Mouse (Mus musculus) lung, postnatal 0 days (tissue): ENCODE measurements around the gene Rab3c. TPM values are rescaled to one million over a fixed set of nuclear protein-coding genes. Genes with fewer than 3 reads are reported as not detected.

Experiments
- ATAC-seq: fragments of 200-750 bp; cut with Nextera tagmentation; 2 replicates; pipeline ENCODE4 v1.8.0; 2017; ENCODE audit warnings: moderate library complexity
- DNase-seq: peaks from one replicate; pipeline ENCODE4 v3.0.0-alpha.2; 2016; ENCODE audit warnings: low spot score
- H3K27ac ChIP-seq: fragments of 300-500 bp; sonication (generic); 2 replicates; pipeline ENCODE4 v1.5.1; 2014; ENCODE audit warnings: antibody characterized with exemption, mild to moderate bottlenecking, low read length, mixed read lengths
- H3K27me3 ChIP-seq: fragments of 300-500 bp; sonication (generic); replicated peaks from 2 replicates; pipeline ENCODE4 v1.6.1; 2014; ENCODE audit warnings: low read length, mixed read lengths; ENCODE audit not compliant: insufficient read depth
- H3K36me3 ChIP-seq: fragments of 300-500 bp; sonication (generic); 2 replicates; pipeline ENCODE4 v1.6.1; 2014; ENCODE audit warnings: low read length, mixed read lengths; ENCODE audit not compliant: insufficient read depth
- H3K4me1 ChIP-seq: fragments of 300-500 bp; sonication (generic); 2 replicates; pipeline ENCODE4 v1.6.1; 2014; ENCODE audit warnings: antibody characterized with exemption, low read depth, low read length, mixed read lengths; ENCODE audit not compliant: insufficient read depth
- H3K4me2 ChIP-seq: fragments of 300-500 bp; sonication (generic); replicated peaks from 2 replicates; pipeline ENCODE4 v1.6.1; 2014; ENCODE audit warnings: low read depth, mild to moderate bottlenecking, low read length, moderate library complexity, mixed read lengths
- H3K4me3 ChIP-seq: fragments of 300-500 bp; sonication (generic); 2 replicates; pipeline ENCODE4 v1.5.1; 2014; ENCODE audit warnings: low read depth, low read length
- H3K9ac ChIP-seq: fragments of 300-500 bp; sonication (generic); replicated peaks from 2 replicates; pipeline ENCODE4 v1.6.1; 2014; ENCODE audit warnings: low read depth, mild to moderate bottlenecking
- H3K9me3 ChIP-seq: fragments of 300-500 bp; sonication (generic); 2 replicates; pipeline ENCODE4 v1.6.1; 2016; ENCODE audit warnings: low read length, mixed read lengths
- CTCF ChIP-seq: IDR thresholded peaks from 2 replicates; pipeline ENCODE4 v1.5.1; 2016; ENCODE audit warnings: antibody characterized with exemption, mild to moderate bottlenecking
- EP300 ChIP-seq: IDR thresholded peaks from 2 replicates; pipeline ENCODE4 v1.6.1; 2016; ENCODE audit warnings: antibody characterized with exemption, mild to moderate bottlenecking, control low read depth
- WGBS: fragments of 180-500 bp; shearing (Covaris S2); extraction: QIAGEN DNeasy Blood & Tissue Kit; methylation state at CpG from one replicate; pipeline ENCODE4 v1.1.7; 2014; 5-methylcytosine and 5-hydroxymethylcytosine counted together
- polyA plus RNA-seq: library from polyadenylated mRNA; unstranded; fragments of >200 nt; fragmentation: Nextera tagmentation; extraction: Ambion mirVana; gene quantifications from 2 replicates; pipeline ENCODE4 v1.2.1, GENCODE M21; 2015

Gene Rab3c
- polyA plus RNA-seq, 1 experiment from 2014 or later: 2.8 TPM

DNA sequence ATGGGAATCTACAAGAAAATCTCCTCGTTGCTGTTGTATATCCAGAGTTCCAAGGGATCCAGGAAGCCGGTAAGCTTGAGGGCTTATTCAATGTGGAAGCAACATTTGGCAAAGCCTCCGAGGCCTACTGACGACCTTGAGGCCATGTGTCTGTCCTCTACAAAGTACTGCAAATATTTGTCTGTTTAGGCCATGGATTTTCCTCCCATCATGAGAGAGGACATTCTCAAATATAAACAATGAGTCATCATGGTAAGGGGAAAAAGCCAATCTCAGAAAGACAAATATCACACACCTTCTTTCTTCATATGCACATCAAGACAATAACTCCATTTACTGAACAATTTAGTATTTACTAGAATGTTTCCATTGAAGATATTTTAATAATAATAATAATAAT is 158.0 kb downstream of the Rab3c start:
- no peaks in the 10 kb centered on the region for H3K27me3 ChIP-seq
- DNase-seq (no peak), ATAC-seq (no peak)
- H3K4me1 ChIP-seq: no peaks in the 10 kb centered on the region
- H3K9me3 ChIP-seq: no peaks in the 10 kb centered on the region
- no peak overlapping the region for H3K4me3 ChIP-seq
- H3K27ac ChIP-seq: no peak overlapping the region
- no peak overlapping the region for H3K4me2 ChIP-seq
- no peak overlapping the region for H3K9ac ChIP-seq
- 62% methylated on average over 4 of the region's 4 CpGs for WGBS
- no peak for TF ChIP-seq CTCF
- TF ChIP-seq EP300: no peak
- no peaks in the 10 kb centered on the region for H3K36me3 ChIP-seq

DNA sequence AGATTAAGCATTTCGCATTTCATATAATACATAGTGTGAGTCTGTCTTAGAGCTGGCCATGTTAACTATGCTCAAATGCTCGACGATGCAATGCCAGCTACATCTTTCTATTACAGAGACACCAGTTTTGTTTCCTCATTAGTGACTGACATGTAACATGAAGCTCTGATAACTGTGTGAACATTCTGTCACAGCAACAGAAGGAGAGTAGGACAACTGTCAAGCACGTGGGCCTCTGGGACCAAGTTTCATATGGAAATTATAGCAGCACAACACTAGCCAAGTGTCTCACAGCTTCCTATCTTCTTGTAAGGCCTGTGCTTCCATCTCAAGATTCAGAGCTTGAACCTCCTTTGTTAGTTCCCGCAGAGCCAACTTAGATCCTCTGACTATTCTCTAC is 163.9 kb downstream of the Rab3c start:
- Histone ChIP-seq H3K27ac (no peak overlapping the region), H3K4me2 (no peak overlapping the region), H3K36me3 (no peaks in the 10 kb centered on the region), H3K27me3 (no peaks in the 10 kb centered on the region), H3K9ac (no peak overlapping the region), H3K4me1 (no peaks in the 10 kb centered on the region), H3K4me3 (no peak overlapping the region), H3K9me3 (no peaks in the 10 kb centered on the region)
- TF ChIP-seq CTCF (no peak), EP300 (no peak)
- WGBS: 79% methylated on average over 5 of the region's 5 CpGs
- no peak for DNase-seq
- no peak for ATAC-seq

GRCm38 (mm10) chr13:110116316-110116715 is 164.5 kb downstream of the Rab3c start:
- WGBS: 78% methylated on average over 3 of the region's 3 CpGs
- H3K27ac ChIP-seq: no peak overlapping the region

GRCm38 (mm10) chr13:110114870-110115645 is 165.7 kb downstream of the Rab3c start:
- H3K9me3 ChIP-seq: no peaks in the 10 kb centered on the region
- no peaks in the 10 kb centered on the region for H3K36me3 ChIP-seq
- WGBS: 55% methylated on average over 7 of the region's 7 CpGs
- DNase-seq: no peak
- H3K27ac ChIP-seq: no peak overlapping the region
- no peak for ATAC-seq
- no peak overlapping the region for H3K4me3 ChIP-seq
- no peaks in the 10 kb centered on the region for H3K4me1 ChIP-seq
- no peak overlapping the region for H3K4me2 ChIP-seq
- H3K27me3 ChIP-seq: no peaks in the 10 kb centered on the region
- TF ChIP-seq EP300 (no peak), CTCF (no peak)
- H3K9ac ChIP-seq: no peak overlapping the region

More at GRCm38 (mm10) chr13:110116316-110116715, 164.5 kb downstream of the Rab3c start:
- H3K36me3 ChIP-seq: no peaks in the 10 kb centered on the region
- H3K9ac ChIP-seq: no peak overlapping the region
- H3K27me3 ChIP-seq: no peaks in the 10 kb centered on the region
- H3K4me2 ChIP-seq: no peak overlapping the region
- TF ChIP-seq CTCF: no peak
- no peak for TF ChIP-seq EP300
- H3K4me1 ChIP-seq: no peaks in the 10 kb centered on the region
- ATAC-seq: no peak
- no peak overlapping the region for H3K4me3 ChIP-seq
- no peak for DNase-seq
- H3K9me3 ChIP-seq: no peaks in the 10 kb centered on the region

DNA sequence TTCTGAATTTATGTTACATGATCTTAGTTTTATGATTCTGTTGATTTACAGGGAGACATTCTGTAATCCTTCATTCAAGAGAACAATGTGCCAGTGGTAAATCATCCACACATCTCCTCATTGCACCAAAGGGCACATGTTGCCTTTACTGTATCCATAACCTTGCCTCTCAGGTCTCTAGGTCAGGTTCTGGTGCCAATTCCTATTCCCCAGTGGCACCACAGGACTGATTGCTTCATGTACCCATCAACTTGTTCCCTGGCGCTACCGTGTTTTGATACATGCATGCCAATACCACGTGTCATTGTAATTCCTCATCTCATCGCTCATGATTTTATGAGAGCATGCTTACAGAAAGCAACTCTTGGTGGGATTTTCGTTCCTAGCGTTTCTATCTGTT is 167.1 kb downstream of the Rab3c start:
- Histone ChIP-seq H3K27ac (no peak overlapping the region), H3K4me2 (no peak overlapping the region), H3K9ac (no peak overlapping the region), H3K4me1 (no peaks in the 10 kb centered on the region), H3K4me3 (no peak overlapping the region), H3K36me3 (no peaks in the 10 kb centered on the region), H3K9me3 (no peaks in the 10 kb centered on the region), H3K27me3 (no peaks in the 10 kb centered on the region)
- no peak for DNase-seq
- TF ChIP-seq CTCF (no peak), EP300 (no peak)
- ATAC-seq: no peak
- WGBS: 88% methylated on average over 6 of the region's 6 CpGs

- Histone ChIP-seq H3K9ac (no peak overlapping the region), H3K27me3 (no peaks in the 10 kb centered on the region), H3K9me3 (no peaks in the 10 kb centered on the region), H3K4me1 (no peaks in the 10 kb centered on the region), H3K27ac (no peak overlapping the region), H3K36me3 (no peaks in the 10 kb centered on the region), H3K4me3 (no peak overlapping the region), H3K4me2 (no peak overlapping the region)
- 71% methylated on average over 6 of the region's 6 CpGs for WGBS
- TF ChIP-seq CTCF (no peak), EP300 (no peak)
- ATAC-seq (no peak), DNase-seq (no peak)
These were observed 183.3 kb downstream of the Rab3c start for GRCm38 (mm10) chr13:110097424-110098050.
